Mouse (Mus musculus) layer of hippocampus, adult 18-20 months (tissue): Measurements from ENCODE around the gene Sox5. TPM values are rescaled to one million over a fixed set of nuclear protein-coding genes. Genes with fewer than 3 reads are reported as not detected.
"Not testable (repeated sequence)": the region's sequence is repeated elsewhere in the genome, so short reads cannot be mapped to it uniquely, and the experiment has no call there.

Experiments
- DNase-seq, 2 experiments: peaks; one replicate each; pipeline ENCODE4 v3.0.0; 2022; ENCODE audit warnings: low spot score in 2 of 2
- total RNA-seq, 2 experiments: library from RNA; stranded (reverse); gene quantifications; 2 replicates each; pipeline ENCODE4 v1.2.3; 2021

The Sox5 gene
- total RNA-seq, 2 experiments from 2014 or later, result 31.3 to 37.0 TPM

- no peak for DNase-seq
Measured at GRCm38 (mm10) chr6:144297846-144298245, 483.9 kb downstream of the Sox5 start.

- no peak for DNase-seq
Measured at GRCm38 (mm10) chr6:144297131-144297530, 484.6 kb downstream of the Sox5 start.

- peak in 1 of 2 experiments; percentile 5 for DNase-seq
Measured at GRCm38 (mm10) chr6:144291526-144291925, 490.3 kb downstream of the Sox5 start.

GRCm38 (mm10) chr6:144286122-144286521 lies 495.7 kb downstream of the Sox5 start:
- DNase-seq, result peak in 1 of 2 experiments; percentile 5

DNA sequence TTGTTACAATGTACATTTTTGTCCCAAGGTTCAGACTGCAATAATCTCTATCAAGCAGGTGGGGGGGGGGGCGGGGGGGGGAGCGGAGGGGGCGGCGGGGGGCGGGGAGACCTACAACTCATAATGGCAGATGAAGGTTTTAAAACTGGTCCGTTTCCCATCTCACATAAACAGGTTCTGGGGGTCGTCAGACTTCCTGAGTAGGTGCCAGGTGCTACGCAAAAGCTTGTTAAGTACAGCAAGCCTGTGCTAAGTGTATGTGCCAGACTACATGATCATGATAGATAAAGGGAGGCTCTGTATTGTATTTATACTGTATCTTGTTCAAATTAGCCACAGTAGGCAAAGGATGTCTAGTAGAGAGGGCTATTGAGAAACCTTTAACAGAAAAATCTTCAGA lies 498.6 kb downstream of the Sox5 start:
- DNase-seq, result no peak

GRCm38 (mm10) chr6:144282756-144283155 lies 499.0 kb downstream of the Sox5 start:
- peak in 1 of 2 experiments; percentile 5 for DNase-seq

GRCm38 (mm10) chr6:144281661-144282060 lies 500.1 kb downstream of the Sox5 start:
- no peak for DNase-seq

DNA sequence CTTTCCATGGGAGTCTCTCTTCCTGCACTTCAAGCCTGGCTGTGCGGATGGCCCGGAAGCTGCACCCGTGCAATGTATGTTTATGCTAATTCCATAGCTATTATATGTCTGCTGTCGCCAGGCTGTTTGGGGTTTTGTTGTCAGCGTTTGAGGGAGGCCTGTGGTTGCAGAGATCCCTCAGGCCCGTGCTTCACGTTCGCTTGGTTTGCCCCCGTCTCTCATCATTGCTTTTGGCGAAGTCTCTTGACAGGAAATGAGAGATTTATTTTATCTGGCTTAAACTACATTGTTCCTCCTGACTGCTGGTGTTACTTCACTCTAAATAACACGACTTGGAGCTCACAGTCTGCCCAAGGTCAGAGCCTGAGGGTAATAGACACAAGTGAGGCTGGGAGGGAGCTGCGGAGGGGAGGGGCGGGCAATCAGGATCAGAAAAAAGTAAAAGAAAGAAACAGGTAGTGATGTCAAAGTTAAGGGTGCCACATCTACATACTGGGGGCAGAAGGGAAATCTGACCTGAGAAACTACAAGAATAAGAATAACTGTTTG lies 503.2 kb downstream of the Sox5 start:
- no peak for DNase-seq

DNA sequence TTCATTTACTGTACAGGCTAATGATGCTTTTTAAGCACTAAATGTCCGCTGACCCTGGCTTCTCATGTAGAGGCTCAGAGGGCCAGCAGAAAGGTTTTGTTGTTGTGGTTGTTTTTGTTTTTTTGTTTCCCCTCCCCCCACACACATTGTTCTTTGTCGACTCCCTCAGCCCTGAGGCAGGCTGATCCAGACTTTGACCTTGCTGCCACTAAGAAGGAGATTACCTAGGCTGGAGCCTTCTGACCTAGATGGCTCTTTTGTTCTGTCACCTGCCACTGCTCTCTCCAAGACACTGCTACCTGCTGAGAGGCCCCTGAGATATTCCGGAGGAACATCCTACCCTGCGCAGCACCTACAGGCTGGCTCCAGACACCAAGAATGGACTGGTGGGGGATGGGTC lies 508.4 kb downstream of the Sox5 start:
- not testable (repeated sequence) for DNase-seq

DNA sequence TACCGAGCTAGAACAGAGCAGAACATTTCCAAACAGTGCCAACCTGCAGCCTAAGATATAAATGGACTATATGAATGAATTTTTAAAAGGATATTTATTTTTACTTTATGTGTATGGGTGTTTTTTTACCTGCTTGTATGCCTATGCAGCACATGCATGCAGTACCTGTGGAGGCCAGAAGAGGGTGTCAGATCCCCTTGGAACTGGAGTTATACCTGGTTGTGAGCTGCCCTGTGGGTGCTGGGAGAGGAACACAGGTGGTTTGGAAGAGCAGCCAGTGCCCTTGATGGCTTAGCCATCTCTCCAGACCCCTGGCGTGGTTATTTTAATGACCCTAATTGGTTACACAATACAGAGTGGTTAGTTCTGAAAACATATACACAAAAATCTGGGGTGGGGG lies 510.5 kb downstream of the Sox5 start:
- no peak for DNase-seq

DNA sequence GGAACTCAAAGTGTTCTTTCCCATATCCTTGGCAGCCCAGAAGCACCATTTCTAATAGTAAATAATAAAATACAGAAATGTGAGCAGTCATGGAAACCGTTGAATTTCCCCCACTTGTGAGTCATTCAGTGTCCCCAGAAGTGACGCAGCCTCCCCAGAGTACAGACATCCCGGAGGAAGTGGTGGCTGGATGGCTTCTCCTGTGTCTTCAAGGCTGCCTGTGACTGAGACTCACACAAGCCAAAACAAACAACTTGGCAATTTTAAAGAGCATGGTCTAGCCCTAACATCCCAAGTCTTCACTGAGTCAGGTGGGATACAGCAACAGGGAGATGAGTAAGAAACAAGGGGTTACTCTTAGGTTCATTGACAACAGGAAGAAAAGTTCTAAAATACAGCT lies 511.5 kb downstream of the Sox5 start:
- no peak for DNase-seq

- no peak for DNase-seq
Measured at GRCm38 (mm10) chr6:144269666-144270065, 512.1 kb downstream of the Sox5 start.

DNA sequence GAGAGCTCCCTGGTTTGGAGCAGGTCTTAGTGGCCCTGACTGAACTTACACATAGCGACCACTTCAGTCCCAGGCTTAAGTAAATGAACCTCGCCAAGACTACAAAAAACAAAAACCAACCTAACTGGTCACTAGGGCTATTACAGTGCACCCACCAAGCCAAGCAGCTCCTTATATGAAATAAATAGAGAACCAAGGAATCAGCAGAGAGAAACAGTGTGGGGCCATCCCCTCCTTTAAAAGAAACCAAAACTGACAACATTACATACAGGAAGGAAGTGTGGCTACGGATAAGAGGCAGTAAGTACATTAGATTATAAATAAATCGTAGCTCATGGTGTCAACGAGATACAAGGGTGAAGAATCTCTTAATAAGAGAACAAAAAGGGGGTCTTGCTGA lies 516.0 kb downstream of the Sox5 start:
- no peak for DNase-seq

GRCm38 (mm10) chr6:144265004-144265403 lies 516.8 kb downstream of the Sox5 start:
- DNase-seq, result no peak

DNA sequence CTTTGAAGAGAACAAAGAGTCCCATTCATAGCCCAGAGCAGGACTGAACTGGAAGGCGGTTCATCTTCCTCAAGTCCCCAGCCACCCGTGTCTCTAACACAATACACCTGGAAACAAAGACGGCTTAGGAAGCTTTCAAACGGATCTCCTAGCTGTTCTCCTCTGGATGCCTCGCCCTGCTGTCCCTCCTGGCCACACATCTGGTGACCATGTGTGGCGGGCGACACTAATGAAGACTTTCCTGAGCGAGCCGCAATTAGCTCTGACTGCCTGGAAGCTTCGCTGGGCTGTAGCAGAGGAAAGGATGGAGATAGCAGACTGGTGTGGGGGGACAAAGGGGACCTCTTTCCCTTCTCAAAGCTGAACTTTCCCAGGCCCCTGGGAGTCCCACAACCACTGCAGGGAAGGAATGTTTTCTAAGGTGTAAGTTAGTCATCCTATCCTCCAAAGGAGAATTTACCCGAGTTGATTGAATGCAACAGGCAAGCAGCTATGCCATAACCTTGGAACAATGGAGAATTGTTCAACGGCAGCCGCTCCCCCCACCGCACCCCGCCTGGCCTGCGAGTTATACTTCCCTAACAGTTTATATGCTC lies 517.4 kb downstream of the Sox5 start:
- DNase-seq, result no peak

GRCm38 (mm10) chr6:144256500-144256899 lies 525.3 kb downstream of the Sox5 start:
- DNase-seq, result no peak

DNA sequence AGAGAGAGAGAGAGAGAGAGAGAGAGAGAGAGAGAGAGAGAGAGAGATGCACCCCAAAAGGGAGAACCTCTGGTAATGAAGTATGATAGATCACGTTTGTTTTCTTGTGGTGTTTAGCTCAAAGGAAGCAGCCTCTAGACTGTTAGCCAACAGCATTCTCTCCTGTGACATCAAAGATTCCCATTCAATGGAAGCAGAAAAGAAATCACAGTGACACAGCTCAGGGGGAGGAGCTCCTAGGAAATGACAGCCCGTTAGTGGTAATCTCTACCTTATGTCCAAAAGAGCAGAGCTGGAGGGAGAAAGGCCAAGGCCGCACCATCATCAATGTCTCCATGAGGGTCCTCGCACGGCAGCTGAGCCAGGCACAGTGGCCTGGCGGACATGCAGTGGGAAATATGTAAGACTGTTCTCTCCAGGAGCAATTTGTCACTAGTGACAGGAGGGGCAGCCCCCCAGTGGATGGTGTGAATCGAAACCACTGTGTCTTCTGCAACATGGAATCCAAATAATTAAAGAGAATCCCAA lies 529.5 kb downstream of the Sox5 start:
- no peak for DNase-seq

GRCm38 (mm10) chr6:144251222-144252170 lies 530.3 kb downstream of the Sox5 start:
- peak in 1 of 2 experiments; percentile 16 for DNase-seq

DNA sequence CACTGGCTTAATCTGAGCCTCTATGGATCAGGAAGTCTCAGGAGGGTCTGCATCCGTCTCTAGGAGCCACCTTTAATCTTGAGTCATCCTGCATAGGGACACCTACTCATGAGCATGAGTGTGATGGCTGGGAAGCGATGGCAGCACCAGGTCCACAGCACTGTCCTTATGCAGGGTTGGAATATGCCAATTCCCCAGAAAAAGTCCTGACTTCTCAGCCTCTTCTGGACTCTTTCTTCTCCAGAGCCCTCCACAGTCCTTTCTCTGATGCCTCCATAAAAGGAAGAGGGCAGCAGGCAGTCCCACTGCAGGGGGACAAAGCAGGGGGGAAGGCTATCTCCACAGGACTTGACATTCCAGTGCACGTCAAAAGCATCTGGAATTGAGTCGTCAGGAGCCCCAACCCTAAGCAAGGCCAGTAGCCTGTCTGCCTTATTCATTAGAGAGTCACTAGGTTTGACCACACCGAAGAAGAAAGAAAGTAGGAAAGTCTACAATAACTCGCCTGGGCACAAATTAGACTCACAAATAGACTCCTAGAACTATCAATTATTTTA lies 531.1 kb downstream of the Sox5 start:
- no peak for DNase-seq

- DNase-seq, result no peak
Measured at GRCm38 (mm10) chr6:144236581-144236980, 545.2 kb downstream of the Sox5 start.

DNA sequence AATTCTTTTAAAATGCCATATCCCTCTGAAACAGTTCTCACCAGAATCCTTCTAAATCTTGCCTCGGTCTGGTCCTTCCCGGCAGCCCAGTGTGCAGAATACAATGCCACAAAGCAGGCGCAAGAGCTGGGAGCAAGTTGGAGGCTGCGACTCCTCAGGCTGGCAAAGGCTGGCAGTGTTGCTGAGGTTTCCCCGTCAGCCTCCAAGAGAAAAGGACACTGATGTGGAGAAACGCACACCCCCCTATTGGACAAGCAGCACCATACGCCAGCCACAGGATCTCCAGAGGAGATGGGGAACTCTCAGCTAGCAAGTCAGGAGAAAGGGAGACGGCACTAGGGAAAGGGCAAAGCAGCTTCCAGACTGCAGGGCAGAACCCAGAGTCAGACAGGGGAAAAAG lies 577.8 kb downstream of the Sox5 start:
- peak in 1 of 2 experiments; percentile 21 for DNase-seq

DNA sequence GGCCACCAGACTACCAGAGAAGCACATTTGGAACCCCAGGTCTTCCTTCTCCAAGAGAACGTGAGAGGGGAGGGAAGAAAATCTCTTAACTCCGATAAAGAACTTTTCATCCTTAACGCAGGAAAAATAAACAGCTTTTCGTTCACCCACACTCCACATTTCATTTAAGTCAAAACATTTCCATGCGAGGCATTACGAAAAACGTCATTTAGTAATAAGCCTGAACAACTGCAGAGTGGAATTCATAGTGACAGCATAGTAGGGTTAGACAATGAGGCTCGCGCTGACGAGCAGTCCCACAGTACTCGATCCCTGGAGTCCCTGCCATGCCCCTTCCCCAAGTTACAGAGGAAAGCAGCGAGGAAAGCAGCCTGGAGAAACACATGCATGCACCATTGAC lies 578.8 kb downstream of the Sox5 start:
- peak in 1 of 2 experiments; percentile 19 for DNase-seq
